Mouse (Mus musculus) urinary bladder, adult 2 months (tissue): ENCODE results near the gene 4930480E11Rik. TPM values are rescaled to one million over a fixed set of nuclear protein-coding genes. Genes with fewer than 3 reads are reported as not detected.
"Not testable (repeated sequence)": the region's sequence is repeated elsewhere in the genome, so short reads cannot be mapped to it uniquely, and the experiment has no call there.

Experiments used
- DNase-seq: peaks from one replicate; pipeline ENCODE4 v3.0.0; 2022; ENCODE audit warnings: low spot score
- polyA plus RNA-seq: library from polyadenylated mRNA; depleted of rRNA; stranded (reverse); fragments of >200 nt; gene quantifications from 2 replicates; pipeline ENCODE4 v1.2.3, GENCODE M21; 2012; rRNA removed

Gene 4930480E11Rik
- not detected in 2 replicates for polyA plus RNA-seq

GRCm38 (mm10) chrX:78369343-78369742 lies at the start of gene 4930480E11Rik:
4930480E11Rik (plus strand) TSS chrX:78369643.
- no peak for DNase-seq

- not testable (repeated sequence) for DNase-seq
Measured at GRCm38 (mm10) chrX:78403346-78403745, 33.9 kb downstream of the 4930480E11Rik start.

Other genes starting within 250 kb of the 4930480E11Rik start
- not detected in 2 replicates for gene Gm5938, start 244.2 kb upstream of the 4930480E11Rik start, polyA plus RNA-seq
- not detected in 2 replicates for gene Obp1b, start 182.9 kb upstream of the 4930480E11Rik start, polyA plus RNA-seq
- gene Gm14743, start 123.7 kb upstream of the 4930480E11Rik start, polyA plus RNA-seq = not detected in 2 replicates
- gene Prrg1, start 214.3 kb downstream of the 4930480E11Rik start, polyA plus RNA-seq = 4.1 and 4.3 TPM in 2 replicates